Mouse (Mus musculus): Measurements from ENCODE around the gene Duoxa1.
"Not testable (repeated sequence)": the region's sequence is repeated elsewhere in the genome, so short reads cannot be mapped to it uniquely, and the experiment has no call there.

Gene Duoxa1

DNA sequence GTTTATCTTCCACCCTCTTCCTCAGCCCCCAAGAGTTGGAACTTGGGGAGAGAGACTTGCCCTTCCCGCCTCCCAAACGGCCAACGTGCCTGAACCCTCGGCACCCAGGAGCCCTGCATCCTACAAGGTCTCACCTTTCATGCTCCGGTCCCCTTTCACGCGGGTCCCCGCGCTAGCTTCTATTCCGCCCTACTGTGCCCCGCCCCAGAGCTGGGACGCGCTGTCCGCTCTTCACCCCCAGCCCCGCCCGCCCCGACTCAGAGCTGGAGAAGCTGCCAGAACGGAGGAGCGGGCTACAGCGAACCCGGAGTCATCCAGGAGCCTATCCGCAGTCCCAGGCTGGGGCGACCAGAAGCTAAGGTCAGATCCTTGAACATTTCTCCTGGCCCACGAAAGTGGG, at the start of gene Duoxa1:
Duoxa1 (minus strand) TSS at position 195 of the 400 bp plus-strand sequence.
- no peak for DNase-seq (ENCODE audit: low spot score in 2 of 2)

DNA sequence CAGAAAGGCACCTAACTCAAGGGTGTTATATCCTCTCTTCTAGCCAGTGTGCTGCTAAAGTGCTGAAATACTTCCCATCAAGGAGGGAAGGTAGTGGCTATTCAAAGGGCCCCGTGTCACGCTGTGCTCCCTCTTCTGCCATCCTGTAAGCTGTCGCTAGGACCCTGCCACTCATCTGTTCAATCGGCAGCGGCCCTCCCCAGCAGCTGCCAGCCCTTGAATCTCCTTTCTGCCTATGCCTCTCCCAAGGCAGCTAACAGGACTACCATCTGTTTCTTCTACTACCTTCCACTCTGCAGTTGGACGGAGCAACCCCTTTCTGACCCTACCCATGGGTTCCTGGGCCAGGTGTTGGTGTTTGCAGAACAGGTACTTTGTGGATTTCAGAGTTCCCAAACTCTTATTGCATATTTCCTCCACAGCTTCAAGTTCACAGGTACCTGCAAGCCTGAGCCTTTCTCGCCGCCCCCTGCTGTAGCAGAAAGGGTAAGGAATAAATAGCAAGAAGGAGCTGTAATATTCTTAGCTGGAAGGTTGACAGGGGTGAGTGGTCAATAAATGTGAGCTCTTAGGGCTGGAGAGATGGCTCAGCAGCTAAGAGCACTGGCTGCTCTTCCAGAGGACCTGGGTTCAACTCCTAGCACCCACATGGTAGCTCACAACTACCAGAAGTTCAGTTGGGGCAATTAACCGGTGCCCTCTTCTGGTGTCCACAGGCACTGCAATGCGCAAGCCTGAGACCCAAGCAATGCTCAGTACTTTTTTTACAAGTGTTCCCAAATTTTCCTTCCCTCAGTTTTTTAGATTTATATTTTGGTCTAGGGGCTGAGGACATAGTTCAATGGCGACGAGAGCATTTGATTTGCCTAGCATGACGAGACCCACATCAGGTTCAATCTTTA, 49.3 kb upstream of the Duoxa1 start:
- no peak for DNase-seq (ENCODE audit: low spot score in 2 of 2)

DNA sequence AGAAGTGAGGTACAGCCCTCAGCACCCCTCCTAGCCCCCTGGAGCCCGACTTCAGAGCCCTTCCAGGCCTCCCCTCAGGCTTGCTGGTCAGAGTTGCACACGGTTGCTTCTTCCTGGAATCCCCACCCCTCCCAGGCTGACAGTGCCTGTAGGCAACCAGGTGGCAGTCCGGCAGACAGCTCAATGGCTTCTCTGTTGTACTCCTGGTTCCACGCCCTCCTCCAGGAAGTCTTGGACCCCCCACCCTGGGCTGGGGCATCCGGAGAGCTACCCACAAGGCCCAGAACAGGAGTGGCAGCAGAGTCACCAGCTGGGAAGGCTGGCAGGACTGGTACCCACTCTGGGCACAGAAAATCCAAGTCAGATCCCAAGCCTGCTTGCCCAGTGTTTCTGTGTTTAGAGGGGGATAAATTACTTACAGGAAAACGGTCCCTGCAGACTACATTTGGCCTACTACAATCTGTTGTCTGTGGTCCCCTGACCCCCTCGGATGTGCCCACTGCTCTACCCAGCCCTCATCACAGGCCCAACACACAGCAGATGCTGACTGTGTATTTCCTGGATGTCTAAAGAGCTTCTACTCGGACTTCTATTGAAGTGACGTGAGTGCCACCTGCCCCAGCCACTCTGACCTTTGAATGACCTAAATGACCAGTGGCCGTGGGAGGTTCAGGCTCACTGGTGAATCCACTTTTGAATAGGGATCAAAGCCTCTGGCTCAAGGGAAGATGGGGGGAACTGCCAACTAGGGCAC, 48.5 kb upstream of the Duoxa1 start:
- DNase-seq (ENCODE audit: low spot score in 2 of 2), result no peak

DNA sequence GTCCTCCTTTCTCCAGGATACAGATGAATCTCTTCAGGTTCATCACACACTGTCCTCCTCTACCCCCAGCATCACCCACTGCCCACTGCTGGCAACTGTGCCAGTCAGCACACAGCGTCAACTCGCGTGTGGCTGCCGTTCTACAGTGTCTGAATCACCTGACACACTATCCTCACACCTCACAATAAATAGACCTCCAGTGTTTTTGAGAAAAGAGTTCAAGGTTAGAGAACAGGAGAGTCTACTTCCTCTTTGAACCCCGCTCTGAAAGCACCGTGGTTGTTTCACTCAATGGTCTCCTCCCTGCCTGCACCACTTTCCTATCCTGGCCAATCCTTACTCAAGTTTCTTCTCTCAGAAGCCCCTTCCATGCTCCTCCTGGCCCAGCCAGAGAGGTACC, 47.7 kb upstream of the Duoxa1 start:
- DNase-seq (ENCODE audit: low spot score in 2 of 2), result no peak

DNA sequence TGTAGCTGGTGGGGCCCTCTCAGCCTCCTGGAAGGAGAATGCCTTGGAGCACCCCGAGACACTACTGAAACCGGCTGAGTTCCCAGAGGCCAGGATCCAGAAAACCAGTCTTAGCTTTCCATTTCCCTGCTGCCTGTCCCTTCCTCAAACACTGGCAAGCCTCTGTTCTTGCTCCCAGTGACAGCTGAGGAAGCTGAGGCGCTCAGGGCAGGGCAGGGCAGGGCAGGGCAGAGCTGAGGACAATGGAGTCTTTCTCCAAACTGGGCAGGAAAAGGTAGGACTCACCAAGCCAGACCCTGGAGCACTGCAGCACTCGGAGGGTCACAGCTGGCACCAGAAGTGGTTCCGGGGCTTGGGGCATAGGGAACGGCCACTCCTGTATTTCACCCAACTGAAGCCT, 46.8 kb upstream of the Duoxa1 start:
- no peak for DNase-seq (ENCODE audit: low spot score in 2 of 2)

DNA sequence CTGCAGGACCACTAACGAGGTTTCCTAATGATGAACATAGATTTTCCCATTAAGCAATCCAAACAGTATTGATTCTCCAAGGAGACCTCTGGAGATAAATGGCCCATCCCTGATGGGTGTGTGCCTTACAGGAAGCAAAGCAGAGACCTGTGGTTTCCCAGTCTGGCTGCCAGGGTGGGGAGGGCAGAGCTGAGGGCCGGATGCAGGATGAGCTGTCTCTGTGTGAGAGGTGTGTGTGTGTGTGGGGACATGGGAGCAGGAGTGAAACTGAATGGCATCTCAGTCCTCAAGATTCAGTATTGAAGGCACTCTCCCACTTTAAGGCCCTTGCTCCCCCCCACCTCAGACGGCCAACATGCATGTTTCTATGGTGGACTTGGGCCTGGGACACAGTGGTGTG, 42.7 kb upstream of the Duoxa1 start:
- no peak for DNase-seq (ENCODE audit: low spot score in 2 of 2)

DNA sequence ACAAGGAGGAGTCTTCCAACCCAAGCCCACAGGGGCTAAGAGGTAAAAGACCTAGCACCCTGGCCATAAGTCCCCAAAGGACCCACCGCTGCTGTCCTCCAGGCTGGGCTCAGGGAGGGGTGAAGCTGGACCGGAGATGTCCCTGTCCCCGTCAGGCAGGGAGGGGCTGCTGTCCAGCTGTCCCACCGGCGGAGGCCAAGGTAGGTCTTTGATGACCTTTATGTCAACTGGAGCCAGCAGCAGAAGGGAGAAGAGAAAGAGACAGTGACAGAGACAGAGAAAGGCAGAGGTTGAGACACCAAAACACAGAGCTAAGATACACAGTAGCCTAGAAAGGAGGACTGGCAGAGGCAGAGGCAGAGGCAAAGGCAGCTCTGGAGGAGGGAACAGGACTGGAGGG, 41.9 kb upstream of the Duoxa1 start:
- no peak for DNase-seq (ENCODE audit: low spot score in 2 of 2)

DNA sequence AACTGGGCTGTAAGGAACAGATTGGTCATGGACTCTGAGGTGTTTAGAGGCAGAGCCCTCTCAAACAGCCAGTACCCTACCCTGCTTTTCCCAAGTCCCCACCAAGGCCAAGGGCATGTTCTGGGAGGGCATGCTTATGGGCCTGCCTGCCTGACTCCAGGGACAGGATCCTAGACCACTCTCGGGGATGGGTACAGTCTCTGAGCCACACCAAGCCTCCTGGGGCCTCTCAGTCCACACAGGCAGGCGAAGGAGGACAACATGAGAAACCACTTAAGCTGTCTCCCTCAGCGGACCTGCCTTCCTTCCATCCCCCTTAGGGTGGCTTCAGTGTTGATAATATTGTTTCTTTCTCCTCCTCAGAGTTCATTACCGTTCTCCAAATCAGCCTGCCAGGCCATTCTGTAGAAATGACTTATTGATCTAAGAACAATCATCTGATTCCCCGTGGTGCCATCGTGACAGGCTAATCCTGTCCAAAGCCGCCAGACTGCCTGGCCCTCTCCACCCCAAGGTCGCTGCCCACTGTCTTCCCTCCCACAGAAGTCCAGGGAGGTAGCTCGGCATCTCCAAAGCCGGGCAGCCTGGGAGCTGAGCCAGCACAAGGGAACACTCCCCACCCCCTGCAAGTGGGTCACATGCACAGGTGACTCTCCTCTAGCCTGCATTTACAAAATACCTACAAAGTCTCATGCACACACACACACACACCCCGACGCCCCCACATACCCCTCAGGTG, 40.8 kb upstream of the Duoxa1 start:
- no peak for DNase-seq (ENCODE audit: low spot score in 2 of 2)

DNA sequence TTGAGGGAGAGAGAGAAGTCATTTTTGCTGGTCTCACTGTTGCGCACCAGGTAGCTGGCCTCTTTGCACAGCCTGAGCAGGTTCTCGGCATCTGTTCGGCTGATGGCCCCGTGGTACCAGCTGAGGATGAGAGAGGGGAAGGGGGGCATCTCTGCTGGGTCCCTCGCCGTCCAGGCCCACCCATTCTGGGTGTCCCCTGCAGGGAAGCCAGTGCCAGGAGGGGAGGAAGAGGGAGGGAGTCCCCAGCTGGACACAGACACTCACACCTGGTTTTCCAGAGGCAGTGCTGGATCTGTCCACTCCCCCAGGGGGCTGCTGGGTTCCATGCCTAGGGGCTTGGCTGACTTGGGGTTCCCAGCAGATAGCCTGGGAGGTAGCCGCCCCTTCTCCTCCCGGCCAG, 40.2 kb upstream of the Duoxa1 start:
- no peak for DNase-seq (ENCODE audit: low spot score in 2 of 2)

DNA sequence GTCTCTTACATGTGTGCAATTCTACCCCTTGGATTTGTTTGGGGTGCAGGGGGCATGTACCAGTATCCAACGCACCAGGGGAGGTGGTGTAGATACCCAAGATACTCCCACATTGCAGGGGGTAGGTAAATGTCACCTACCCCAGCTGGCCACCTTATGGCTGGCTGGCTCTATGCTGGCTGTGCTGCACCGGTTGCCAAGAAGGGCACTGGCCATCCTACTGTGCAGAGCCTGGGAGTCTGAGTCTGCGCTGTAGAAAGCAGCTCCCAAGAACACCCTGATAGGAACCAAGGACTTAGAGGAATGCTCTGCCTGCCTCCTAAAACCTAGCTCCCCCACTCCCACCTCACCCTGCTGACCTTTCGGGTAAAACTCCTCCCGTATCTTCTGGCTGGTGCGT, 39.5 kb upstream of the Duoxa1 start:
- DNase-seq (ENCODE audit: low spot score in 2 of 2), result no peak

DNA sequence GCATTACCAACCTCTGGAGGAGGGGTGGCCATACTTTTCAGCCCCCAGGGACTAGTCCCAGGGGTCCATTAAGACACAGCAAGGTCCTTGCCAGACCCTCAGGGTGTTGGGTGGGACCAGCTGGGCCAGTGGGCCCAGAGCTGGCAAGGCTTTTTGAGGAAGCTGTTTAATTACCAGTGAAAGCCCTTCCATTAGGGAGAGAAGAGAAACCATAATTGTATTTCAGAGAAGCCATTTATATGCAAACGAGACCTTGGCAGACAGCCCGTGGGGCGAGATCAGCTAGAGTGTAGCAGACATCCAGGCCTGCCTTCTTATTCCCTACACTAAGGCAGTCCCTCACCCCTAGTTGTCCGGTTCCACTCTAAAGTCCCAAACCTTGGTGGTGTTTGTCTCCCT, 38.4 kb upstream of the Duoxa1 start:
- DNase-seq (ENCODE audit: low spot score in 2 of 2), result peak; percentile 58 to 66

DNA sequence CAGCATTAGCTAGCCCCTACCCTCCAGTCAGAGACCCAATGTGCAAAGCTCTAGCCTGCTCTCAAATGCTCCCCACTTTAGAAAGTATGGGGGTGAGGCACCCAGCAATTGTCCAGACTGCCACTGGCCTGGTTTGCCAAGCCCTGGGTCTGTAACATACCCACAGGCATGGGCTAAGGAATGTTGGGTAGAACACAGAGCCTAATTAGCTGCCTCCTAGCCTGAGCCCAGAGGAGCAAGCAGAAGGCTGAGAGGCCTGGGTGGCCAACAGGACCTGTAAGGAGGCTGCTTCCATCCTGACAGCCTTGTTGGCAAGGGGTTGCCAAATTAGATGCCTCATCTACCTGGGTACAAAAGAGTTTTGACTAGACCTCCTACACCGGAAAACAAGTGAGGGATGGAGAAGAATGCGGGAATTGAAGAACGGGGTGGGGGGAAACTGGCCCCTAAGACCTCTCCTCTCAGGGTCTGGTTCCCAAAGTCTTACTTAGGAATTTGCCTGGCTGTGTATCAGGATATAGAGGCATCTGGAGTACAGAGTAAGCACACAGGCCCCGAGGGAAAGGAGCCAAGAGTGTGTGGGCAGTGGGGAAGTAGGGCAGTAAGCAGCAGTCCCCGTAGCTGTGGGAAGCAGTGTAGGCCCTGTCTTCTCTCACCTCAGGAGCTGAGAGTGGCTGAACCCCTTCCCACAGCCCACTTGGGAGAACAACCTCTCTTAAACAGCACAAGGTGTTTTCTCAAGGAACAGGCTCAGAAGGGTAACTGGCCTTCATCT, 37.8 kb upstream of the Duoxa1 start:
- DNase-seq (ENCODE audit: low spot score in 2 of 2), result peak; percentile 76 to 82

DNA sequence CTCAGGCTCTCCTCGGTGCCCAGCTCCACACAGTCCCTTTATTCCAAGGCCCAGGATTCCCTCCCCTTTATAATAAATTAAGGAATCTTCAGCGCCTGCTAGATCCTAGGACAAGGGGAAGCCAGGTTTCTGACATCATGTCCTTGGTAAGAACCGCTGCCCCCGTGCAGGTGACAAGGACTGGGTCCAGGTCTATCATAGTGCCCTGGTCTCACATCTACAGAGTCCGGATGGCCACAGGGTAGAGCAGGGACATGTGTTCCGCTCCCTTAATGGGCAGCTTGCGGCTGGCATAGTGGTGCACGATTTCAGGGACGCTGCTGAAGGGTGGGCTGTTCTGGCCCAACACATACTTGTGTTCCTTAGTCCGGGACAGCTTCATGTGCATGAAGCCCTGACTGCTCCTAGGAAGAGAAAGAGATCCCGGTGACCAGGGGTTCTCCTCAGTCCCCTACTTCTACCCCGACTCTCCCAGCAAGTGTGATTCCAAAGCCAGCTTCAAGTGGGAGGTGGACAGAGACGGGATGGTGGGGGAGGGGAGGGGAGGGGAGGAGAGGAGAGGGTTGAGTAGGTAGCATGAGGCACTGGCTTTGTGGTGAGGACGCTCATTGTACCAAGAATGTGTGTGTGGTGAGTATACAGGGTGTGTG, 35.7 kb upstream of the Duoxa1 start:
- DNase-seq (ENCODE audit: low spot score in 2 of 2), result no peak

DNA sequence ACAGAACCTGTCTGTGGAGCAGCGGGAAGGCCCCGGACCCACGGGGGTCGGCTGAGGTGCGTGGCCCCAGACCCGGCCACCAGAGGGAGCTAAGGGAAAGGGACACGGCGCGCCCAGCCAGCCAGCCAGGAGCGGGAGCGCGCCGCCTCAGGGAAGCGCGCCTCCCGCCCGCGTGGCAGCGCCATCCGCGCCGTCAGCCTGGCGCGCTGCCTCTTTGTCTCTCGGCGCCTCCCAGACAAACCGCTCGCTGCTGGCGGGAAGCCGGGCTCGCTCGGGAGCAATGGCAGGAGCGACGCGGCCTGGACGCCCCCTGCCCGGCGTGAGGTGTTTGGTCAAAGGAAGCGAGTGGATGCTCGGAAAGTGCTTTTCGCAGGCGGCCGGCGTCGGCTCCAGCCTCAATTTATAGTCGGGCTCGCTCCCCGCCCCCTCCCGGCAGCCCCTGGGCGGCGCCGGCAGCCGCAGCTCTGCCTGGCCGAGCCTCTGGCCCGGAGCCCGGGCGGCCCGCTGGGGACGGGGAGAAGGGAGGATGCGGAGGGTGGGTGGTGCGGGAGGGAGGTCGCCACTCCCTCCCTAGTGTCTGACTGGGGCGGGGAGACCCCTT, 35.1 kb upstream of the Duoxa1 start:
- peak; percentile 90 to 91 for DNase-seq (ENCODE audit: low spot score in 2 of 2)

DNA sequence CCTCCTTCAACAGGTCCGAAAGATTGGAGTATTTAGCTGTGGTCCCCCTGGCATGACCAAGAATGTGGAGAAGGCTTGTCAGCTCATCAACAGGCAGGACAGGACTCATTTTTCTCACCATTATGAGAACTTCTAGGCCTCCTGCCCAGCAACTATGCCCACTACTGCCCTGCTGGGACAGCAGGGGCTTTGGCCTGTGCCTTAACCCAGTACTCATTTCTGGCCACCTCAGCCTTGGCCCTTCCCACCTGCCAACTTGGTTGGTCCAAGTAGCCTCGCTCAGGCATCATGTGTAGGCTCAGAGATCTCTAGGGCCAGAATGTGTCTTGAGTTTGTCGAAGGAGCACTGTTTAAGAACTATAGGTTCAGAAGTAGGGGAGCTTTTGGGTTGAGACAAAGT, 33.7 kb upstream of the Duoxa1 start:
- no peak for DNase-seq (ENCODE audit: low spot score in 2 of 2)

DNA sequence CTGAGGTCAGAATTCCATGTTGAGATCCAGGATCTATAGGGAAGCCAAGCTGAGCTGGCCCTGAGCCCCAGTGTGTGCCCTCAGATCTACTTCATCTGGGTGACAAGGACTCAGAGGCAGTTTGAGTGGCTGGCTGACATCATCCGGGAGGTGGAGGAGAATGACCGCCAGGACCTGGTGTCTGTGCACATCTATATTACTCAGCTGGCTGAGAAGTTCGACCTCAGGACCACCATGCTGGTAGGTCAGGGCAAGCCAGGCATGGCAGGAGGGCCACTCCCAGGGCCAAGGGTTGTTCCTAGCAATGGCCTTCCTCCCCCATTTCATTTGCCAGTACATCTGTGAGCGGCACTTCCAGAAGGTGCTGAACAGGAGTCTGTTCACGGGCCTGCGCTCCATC, 32.6 kb upstream of the Duoxa1 start:
- DNase-seq (ENCODE audit: low spot score in 2 of 2), result not testable (repeated sequence)

DNA sequence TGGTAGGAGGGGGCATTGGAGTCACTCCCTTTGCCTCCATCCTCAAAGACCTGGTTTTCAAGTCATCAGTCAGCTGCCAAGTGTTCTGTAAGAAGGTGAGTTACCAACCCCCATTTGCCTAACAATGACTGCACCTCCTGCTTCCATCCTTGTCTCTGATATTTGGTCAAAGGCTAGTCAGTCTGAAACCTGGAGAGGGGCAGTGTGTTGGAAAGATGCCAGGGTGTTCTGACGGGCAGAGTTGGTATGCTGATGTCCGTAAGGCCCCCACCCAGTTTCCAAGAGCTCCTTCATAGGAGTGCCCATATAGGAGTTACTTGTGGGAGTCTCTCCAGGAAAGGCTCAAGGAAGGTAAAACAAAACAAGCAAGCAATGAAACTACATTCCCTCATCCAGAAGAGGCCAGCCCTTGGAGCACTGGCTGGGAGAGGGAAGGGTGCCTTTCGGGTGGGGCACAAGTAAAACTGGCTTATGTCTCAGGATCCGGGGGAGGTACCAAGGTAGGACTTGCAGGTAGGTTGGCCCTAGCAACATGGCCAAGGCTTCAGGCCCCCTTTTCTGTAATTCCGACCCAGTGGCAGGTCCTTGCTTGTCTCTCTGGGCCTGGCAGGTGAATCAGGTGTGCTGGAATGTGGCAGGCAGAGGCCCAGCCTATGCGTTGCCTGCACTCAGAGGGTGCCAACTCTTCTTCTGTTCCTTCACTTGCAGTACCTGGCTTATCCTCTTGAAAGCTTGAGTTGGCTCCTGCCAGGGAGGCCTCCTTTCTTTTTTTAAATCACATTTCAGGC, 31.8 kb upstream of the Duoxa1 start:
- DNase-seq (ENCODE audit: low spot score in 2 of 2), result no peak

DNA sequence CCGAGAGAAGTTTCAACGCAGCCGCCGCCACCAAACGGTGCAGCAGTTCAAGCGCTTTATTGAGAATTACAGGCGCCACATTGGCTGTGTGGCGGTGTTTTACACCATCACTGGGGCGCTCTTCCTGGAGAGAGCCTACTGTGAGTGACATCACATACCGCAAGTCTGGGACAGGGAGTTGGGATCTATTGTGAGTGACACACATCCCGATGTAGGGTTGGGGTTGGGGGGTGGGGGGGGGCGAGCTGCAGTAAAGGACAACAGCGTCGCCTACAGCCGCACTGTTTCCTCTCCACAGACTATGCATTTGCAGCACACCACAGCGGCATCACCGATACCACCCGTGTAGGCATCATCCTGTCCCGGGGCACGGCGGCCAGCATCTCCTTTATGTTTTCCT, 23.8 kb upstream of the Duoxa1 start:
- DNase-seq (ENCODE audit: low spot score in 2 of 2), result no peak

DNA sequence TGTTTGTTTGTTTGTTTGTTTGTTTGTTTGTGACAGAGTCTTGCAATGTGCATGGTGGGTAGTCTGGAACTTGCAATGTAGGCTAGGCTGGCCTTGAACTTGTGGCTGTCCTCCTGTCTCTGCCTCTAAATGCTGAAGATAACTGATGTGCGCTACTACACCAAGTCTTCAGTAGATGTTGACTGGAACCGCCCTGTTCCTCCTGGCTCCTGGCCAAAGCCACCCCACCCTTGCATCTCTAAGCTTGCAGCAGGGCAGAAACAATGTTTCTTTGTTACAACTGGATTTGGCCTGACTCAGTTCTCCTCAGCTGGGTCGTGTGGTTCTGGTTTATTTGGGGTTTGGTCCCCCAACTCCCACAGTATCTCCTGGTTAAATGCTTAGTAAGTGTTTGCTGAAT, 20.6 kb upstream of the Duoxa1 start:
- DNase-seq (ENCODE audit: low spot score in 2 of 2), result no peak

DNA sequence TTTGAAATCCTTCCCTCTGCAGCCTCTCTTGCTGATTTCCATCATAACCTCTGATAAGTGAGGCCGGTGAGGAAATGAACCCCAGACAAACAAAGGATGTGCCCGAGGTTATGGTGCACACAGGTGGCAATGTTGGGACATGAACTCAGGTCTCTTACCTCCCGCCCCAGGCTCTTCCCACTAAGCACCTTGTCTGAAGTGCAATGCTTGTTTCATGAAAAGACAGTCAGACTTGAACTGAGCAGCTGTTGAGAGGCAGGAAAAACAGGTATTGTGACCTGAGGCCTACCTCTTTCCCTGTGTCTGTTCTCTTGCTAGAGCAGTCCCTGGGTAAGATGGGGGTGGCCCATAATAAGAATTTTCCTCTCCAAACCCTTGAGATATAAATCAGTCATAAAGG, 18.7 kb upstream of the Duoxa1 start:
- DNase-seq (ENCODE audit: low spot score in 2 of 2), result no peak
